Mouse (Mus musculus) liver, embryonic 14.5 days (tissue): ENCODE data around the gene Exoc3l4.

Experiments used
- CTCF ChIP-seq: IDR thresholded peaks from 2 replicates; pipeline ENCODE4 v1.5.1; 2016; ENCODE audit warnings: antibody characterized with exemption, low read depth, control low read depth
- EP300 ChIP-seq: IDR thresholded peaks from 2 replicates; pipeline ENCODE4 v1.6.1; 2016; ENCODE audit warnings: antibody characterized with exemption, low read depth

- TF ChIP-seq EP300 (no peak), CTCF (no peak)
Measured at GRCm38 (mm10) chr12:111454543-111455280, 37.9 kb downstream of the Exoc3l4 start.
